Mouse (Mus musculus) CH12.LX (cell line): Measurements from ENCODE around the gene Il1rl2. TPM values are rescaled to one million over a fixed set of nuclear protein-coding genes. Genes with fewer than 3 reads are reported as not detected.

Experiments used
- DNase-seq: peaks from one replicate; pipeline ENCODE4 v3.0.0-alpha.2; 2013; ENCODE audit errors: extremely low read depth
- H3K27ac ChIP-seq: 2 replicates; pipeline ENCODE4 v1.5.1; 2012; ENCODE audit warnings: low read depth, mild to moderate bottlenecking, control low read depth, moderate library complexity; ENCODE audit not compliant: insufficient read depth
- H3K27me3 ChIP-seq: replicated peaks from 2 replicates; pipeline ENCODE3; 2012; ENCODE audit warnings: inconsistent platforms
- H3K36me3 ChIP-seq, 2 experiments: replicated peaks in 1 of 2; 2 replicates each; pipeline versions ENCODE3 to v1.6.1; 2012; ENCODE audit warnings: inconsistent platforms in 1 of 2, low read length in 1 of 2, mild to moderate bottlenecking in 1 of 2, mixed read lengths in 1 of 2, moderate library complexity in 1 of 2; ENCODE audit not compliant: control insufficient read depth in 1 of 2, insufficient read depth in 1 of 2
- H3K4me1 ChIP-seq, 2 experiments: 2 replicates each; pipeline ENCODE4 v1.6.1; 2012; ENCODE audit warnings: inconsistent platforms in 1 of 2, moderate library complexity in 1 of 2; ENCODE audit not compliant: insufficient read depth in 2 of 2, control insufficient read depth in 1 of 2
- H3K4me2 ChIP-seq: 2 replicates; pipeline ENCODE4 v1.6.1; 2012; ENCODE audit warnings: low read depth, mild to moderate bottlenecking, control low read depth; ENCODE audit not compliant: poor library complexity, insufficient read depth, severe bottlenecking
- H3K4me3 ChIP-seq, 3 experiments: fragments of 150-350 bp in 1 of 3; sonication (generic) in 1 of 3; replicated peaks in 1 of 3; 2 replicates each; pipeline versions ENCODE3 to v1.5.1; 2011 to 2012; ENCODE audit warnings: low read depth in 2 of 3, low read length in 2 of 3, mild to moderate bottlenecking in 2 of 3, moderate library complexity in 2 of 3, control low read depth in 1 of 3, improper control_type of control experiment in 1 of 3, inconsistent platforms in 1 of 3, mixed read lengths in 1 of 3; ENCODE audit not compliant: poor library complexity in 1 of 3
- H3K79me2 ChIP-seq: replicated peaks from 2 replicates; pipeline ENCODE4 v1.6.1; 2012; ENCODE audit warnings: mild to moderate bottlenecking, moderate library complexity; ENCODE audit not compliant: control insufficient read depth, poor library complexity, insufficient read depth, severe bottlenecking; ENCODE audit errors: extremely low read depth
- H3K9ac ChIP-seq: 2 replicates; pipeline ENCODE4 v1.6.1; 2012; ENCODE audit warnings: low read depth, mild to moderate bottlenecking, control low read depth, moderate library complexity; ENCODE audit not compliant: insufficient read depth
- H3K9me3 ChIP-seq: replicated peaks from 2 replicates; pipeline ENCODE3; 2012; ENCODE audit warnings: low read length, inconsistent platforms, mixed read lengths
- BHLHE40 ChIP-seq: IDR thresholded peaks from 2 replicates; pipeline ENCODE4 v1.6.1; 2011; ENCODE audit warnings: mild to moderate bottlenecking, low read depth, low read length, improper control_type of control experiment
- CHD1 ChIP-seq: IDR thresholded peaks from 2 replicates; pipeline ENCODE4 v1.6.1; 2012; ENCODE audit warnings: low read depth, low read length, improper control_type of control experiment, inconsistent platforms
- CHD2 ChIP-seq: IDR thresholded peaks from 2 replicates; pipeline ENCODE4 v1.6.1; 2011; ENCODE audit warnings: low read length, improper control_type of control experiment
- CTCF ChIP-seq, 2 experiments: IDR thresholded peaks in 1 of 2; conservative IDR thresholded peaks in 1 of 2; 2 replicates each; pipeline ENCODE4 v1.5.1; 2011 to 2012; ENCODE audit warnings: low read depth in 2 of 2, low read length in 2 of 2, improper control_type of control experiment in 1 of 2, inconsistent platforms in 1 of 2, mild to moderate bottlenecking in 1 of 2, moderate library complexity in 1 of 2
- E2F4 ChIP-seq: IDR thresholded peaks from 2 replicates; pipeline ENCODE4 v1.6.1; 2011; ENCODE audit warnings: low read depth, low read length, improper control_type of control experiment; ENCODE audit not compliant: insufficient replicate concordance
- EP300 ChIP-seq: IDR thresholded peaks from 2 replicates; pipeline ENCODE4 v1.6.1; 2011; ENCODE audit warnings: low read length, improper control_type of control experiment
- GABPA ChIP-seq: IDR thresholded peaks from 2 replicates; pipeline ENCODE4 v1.6.1; 2012; ENCODE audit warnings: low read depth, low read length, improper control_type of control experiment, inconsistent platforms; ENCODE audit not compliant: insufficient replicate concordance
- IRF4 ChIP-seq: IDR thresholded peaks from 2 replicates; pipeline ENCODE4 v1.6.1; 2014; ENCODE audit warnings: low read depth, mild to moderate bottlenecking, inconsistent platforms, low read length, improper control_type of control experiment
- JUND ChIP-seq: conservative IDR thresholded peaks from 2 replicates; pipeline ENCODE4 v1.6.1; 2011; ENCODE audit warnings: low read depth, low read length, improper control_type of control experiment
- KAT2A ChIP-seq: IDR thresholded peaks from 2 replicates; pipeline ENCODE4 v1.6.1; 2012; ENCODE audit warnings: low read length, improper control_type of control experiment, inconsistent platforms; ENCODE audit not compliant: insufficient replicate concordance
- MAX ChIP-seq: IDR thresholded peaks from 2 replicates; pipeline ENCODE4 v1.6.1; 2011; ENCODE audit warnings: low read length, improper control_type of control experiment
- MEF2A ChIP-seq: IDR thresholded peaks from 2 replicates; pipeline ENCODE4 v1.6.1; 2014; ENCODE audit warnings: low read depth, mild to moderate bottlenecking, inconsistent platforms, low read length, improper control_type of control experiment, borderline replicate concordance
- PAX5 ChIP-seq: IDR thresholded peaks from 2 replicates; pipeline ENCODE4 v1.6.1; 2012; ENCODE audit warnings: low read length, inconsistent platforms, mixed read lengths
- POLR2A ChIP-seq: IDR thresholded peaks from 2 replicates; pipeline ENCODE4 v1.6.1; 2011; ENCODE audit warnings: low read depth, mild to moderate bottlenecking, improper control_type of control experiment, low read length
- POLR2AphosphoS2 ChIP-seq: IDR thresholded peaks from 2 replicates; pipeline ENCODE4 v1.6.1; 2011; ENCODE audit warnings: low read depth, low read length, improper control_type of control experiment
- RCOR1 ChIP-seq: conservative IDR thresholded peaks from 2 replicates; pipeline ENCODE4 v1.6.1; 2012; ENCODE audit warnings: low read depth, mild to moderate bottlenecking, inconsistent platforms, low read length, improper control_type of control experiment
- SIN3A ChIP-seq: IDR thresholded peaks from 2 replicates; pipeline ENCODE4 v1.6.1; 2012; ENCODE audit warnings: low read length, improper control_type of control experiment, inconsistent platforms
- SMC3 ChIP-seq: IDR thresholded peaks from 2 replicates; pipeline ENCODE4 v1.6.1; 2011; ENCODE audit warnings: low read depth, low read length, improper control_type of control experiment
- TBP ChIP-seq: conservative IDR thresholded peaks from 2 replicates; pipeline ENCODE4 v1.6.1; 2011; ENCODE audit warnings: low read depth, low read length, improper control_type of control experiment
- TCF12 ChIP-seq: IDR thresholded peaks from 2 replicates; pipeline ENCODE4 v1.6.1; 2014; ENCODE audit warnings: low read depth, mild to moderate bottlenecking, inconsistent platforms, low read length, improper control_type of control experiment
- USF2 ChIP-seq: conservative IDR thresholded peaks from 2 replicates; pipeline ENCODE4 v1.6.1; 2011; ENCODE audit warnings: low read depth, low read length, improper control_type of control experiment
- ZC3H11A ChIP-seq: IDR thresholded peaks from 2 replicates; pipeline ENCODE4 v1.6.1; 2012; ENCODE audit warnings: low read depth, mild to moderate bottlenecking, inconsistent platforms, low read length, improper control_type of control experiment
- ZMIZ1 ChIP-seq: IDR thresholded peaks from 2 replicates; pipeline ENCODE4 v1.6.1; 2012; ENCODE audit warnings: low read depth, mild to moderate bottlenecking, inconsistent platforms, low read length, improper control_type of control experiment
- ZNF384 ChIP-seq: IDR thresholded peaks from 2 replicates; pipeline ENCODE4 v1.6.1; 2012; ENCODE audit warnings: low read depth, low read length, improper control_type of control experiment, inconsistent platforms
- dilution Hi-C: fragments of 300-500 bp; cut with MboI; formaldehyde crosslinking; loops from 2 replicates; pipeline ENCODE4 v1.14.3; 2020; ENCODE audit warnings: low sequenced_read_pairs; ENCODE audit not compliant: extremely low pct_unique_long_range_greater_than_20kb, extremely low pct_ligation_motif_present
- in situ Hi-C: fragments of 300-500 bp; cut with MboI; formaldehyde crosslinking; loops from 3 replicates; pipeline ENCODE4 v1.14.3; 2019; ENCODE audit warnings: low sequenced_read_pairs, low pct_ligation_motif_present, low pct_unique_long_range_greater_than_20kb, mixed read lengths
- polyA plus RNA-seq: library from polyadenylated mRNA; unstranded; fragments of >175 nt; gene quantifications from 2 replicates; pipeline ENCODE4 v1.2.1, GENCODE M21; 2012; ENCODE audit warnings: low read depth; ENCODE audit not compliant: insufficient read length
- total RNA-seq, 2 experiments: library from RNA; depleted of rRNA; stranded (reverse); fragments of 300-350 nt in 1 of 2; fragments of >200 nt in 1 of 2; gene quantifications; 2 replicates each; pipeline ENCODE4 v1.2.3; 2012 to 2014

Il1rl2 gene
- total and polyA plus RNA-seq, 3 experiments: not detected

DNA sequence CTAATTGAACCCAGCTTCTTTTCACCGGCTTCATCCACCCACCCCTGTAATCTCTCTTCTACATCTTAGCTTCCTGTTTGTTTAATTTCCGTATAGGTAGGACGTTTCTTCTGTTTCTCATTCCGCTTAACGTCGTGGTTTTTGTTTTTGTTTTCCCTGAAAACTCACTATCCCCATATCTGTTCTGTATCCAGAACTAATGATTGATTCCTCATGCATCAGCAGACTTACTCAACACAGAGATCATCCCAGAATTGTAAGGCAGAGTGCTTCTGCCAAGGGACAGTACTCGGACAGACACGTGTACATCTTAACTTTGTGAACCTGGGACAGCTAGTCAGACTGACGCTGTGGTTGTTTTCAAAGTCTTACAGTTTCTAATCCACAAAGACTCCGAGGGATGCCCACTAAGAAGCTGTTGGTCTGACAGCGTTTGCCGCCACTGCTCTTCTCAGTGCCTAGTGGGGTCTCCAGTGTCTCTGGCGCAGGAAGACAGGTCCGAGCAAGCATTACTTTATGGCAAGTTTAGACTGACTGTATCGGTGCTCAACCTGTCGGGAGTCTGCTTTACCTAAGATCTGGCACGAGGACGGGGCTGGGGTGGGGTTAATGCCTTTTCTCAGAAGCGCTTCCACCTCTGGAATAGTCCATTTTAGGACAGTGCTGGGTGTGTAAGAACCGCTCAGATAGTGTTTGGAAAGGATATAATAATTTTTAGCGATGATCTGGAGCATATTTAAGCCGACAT, 719 bp downstream of the Il1rl2 start:
- no peak for DNase-seq

GRCm38 (mm10) chr1:40325711-40326327, 1.4 kb downstream of the Il1rl2 start:
- Histone ChIP-seq H3K27ac (no peak overlapping the region), H3K36me3 (no peaks in the 10 kb centered on the region), H3K4me1 (no peaks in the 10 kb centered on the region), H3K4me2 (no peak overlapping the region), H3K27me3 (no peaks in the 10 kb centered on the region), H3K4me3 (no peak overlapping the region), H3K9ac (no peak overlapping the region), H3K9me3 (no peaks in the 10 kb centered on the region), H3K79me2 (no peaks in the 10 kb centered on the region)
- in situ Hi-C loops (no loop called here), dilution Hi-C loops (no loop called here)
- TF ChIP-seq IRF4: no peak
- no peak for TF ChIP-seq SIN3A
- TF ChIP-seq E2F4: no peak
- TF ChIP-seq ZC3H11A: no peak
- TF ChIP-seq MEF2A: no peak
- no peak for TF ChIP-seq CTCF (conservative IDR thresholded peaks at IDR 0.05 in 1 of 2, IDR thresholded peaks at IDR 0.05 in 1 of 2; ENCODE audit: low read depth in 2 of 2, low read length in 2 of 2)
- TF ChIP-seq MAX: no peak
- TF ChIP-seq ZMIZ1: no peak
- no peak for TF ChIP-seq JUND
- TF ChIP-seq TBP: no peak
- TF ChIP-seq BHLHE40: no peak
- TF ChIP-seq GABPA: no peak
- no peak for TF ChIP-seq TCF12
- TF ChIP-seq RCOR1: no peak
- no peak for TF ChIP-seq POLR2A
- no peak for TF ChIP-seq EP300
- no peak for TF ChIP-seq SMC3
- no peak for TF ChIP-seq KAT2A
- no peak for DNase-seq

More for the DNA sequence above, 719 bp downstream of the Il1rl2 start:
- in situ Hi-C loops: no loop called here
- no peaks in the 10 kb centered on the region for H3K9me3 ChIP-seq
- H3K4me3 ChIP-seq: no peak overlapping the region
- no peaks in the 10 kb centered on the region for H3K27me3 ChIP-seq
- no peaks in the 10 kb centered on the region for H3K79me2 ChIP-seq
- no peak overlapping the region for H3K9ac ChIP-seq
- no peak overlapping the region for H3K4me2 ChIP-seq
- dilution Hi-C loops: no loop called here
- no peaks in the 10 kb centered on the region for H3K4me1 ChIP-seq
- no peaks in the 10 kb centered on the region for H3K36me3 ChIP-seq
- no peak overlapping the region for H3K27ac ChIP-seq
- no peak for TF ChIP-seq PAX5
- no peak for TF ChIP-seq USF2
- TF ChIP-seq POLR2AphosphoS2: no peak
- no peak for TF ChIP-seq CHD1
- no peak for TF ChIP-seq TBP
- TF ChIP-seq GABPA: no peak
- no peak for TF ChIP-seq ZNF384
- TF ChIP-seq CHD2: no peak
